Mouse (Mus musculus) thymus, postnatal 36 days (tissue): Measurements from ENCODE around the gene Cyb5r2.

Source experiments
- DNase-seq, 2 experiments: peaks; one replicate each; pipeline ENCODE4 v3.0.0; 2022; ENCODE audit warnings: mixed read lengths in 2 of 2

Cyb5r2 gene

DNA sequence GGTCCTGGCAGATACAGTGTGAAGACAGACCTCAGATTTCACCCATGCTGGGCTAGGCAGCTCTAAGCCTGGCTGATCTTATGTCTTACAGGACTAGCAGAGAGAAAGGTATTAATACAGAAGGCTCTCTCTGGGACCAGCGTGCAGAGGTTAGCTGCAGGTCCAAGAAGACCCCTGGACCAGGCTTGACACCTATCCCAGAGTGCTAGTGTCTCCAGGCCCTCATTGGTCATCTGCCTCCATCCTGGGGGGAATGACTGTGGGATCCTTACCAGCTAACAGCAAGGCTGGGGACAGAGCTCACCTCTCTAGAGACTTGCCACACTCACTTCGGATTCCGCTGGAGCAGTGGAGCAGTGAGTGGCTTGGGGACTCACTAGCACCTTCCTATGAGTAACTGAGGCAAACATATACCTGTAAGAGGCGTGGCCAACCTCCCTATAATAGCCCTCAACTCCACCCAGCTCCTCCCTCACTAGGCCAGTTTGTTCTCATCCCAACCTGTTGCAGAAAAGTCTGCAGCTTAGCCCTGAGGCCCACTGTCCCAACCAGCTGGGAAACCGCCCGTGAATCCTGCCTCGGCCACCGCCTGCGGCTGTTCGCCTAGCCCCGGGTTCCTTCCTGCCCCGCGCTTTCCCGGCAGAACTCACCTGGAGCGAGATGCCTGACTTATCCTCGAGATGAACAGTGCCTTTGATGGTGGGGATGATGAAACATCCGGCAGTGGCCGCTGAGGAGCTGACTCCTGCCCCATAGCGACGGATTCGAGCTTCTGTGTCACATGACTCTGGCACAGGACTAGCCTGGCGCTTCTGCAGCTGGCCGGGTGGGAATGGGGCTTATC lies at the start of gene Cyb5r2:
Gene Cyb5r2 (minus strand): TSS at position 725 of the 844 bp plus-strand sequence.
- DNase-seq: no peak

DNA sequence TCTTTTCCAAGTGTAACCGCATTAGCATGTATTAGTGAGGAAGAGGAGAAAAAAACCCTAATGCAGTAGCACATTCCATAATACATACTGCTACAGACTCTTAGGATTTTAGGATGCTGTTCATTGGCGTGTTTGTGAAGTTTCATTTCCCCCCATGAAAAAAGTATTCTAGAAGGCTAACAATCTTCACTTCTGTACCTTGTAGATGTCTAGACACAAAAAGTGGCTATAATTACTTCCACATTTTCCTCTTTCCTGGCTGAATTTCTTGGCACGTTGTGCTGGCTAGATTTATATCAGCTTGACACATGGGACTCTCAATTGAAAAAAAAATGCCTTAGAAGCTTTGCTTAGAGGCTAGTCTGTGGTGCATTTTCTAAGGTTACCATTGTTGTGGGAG lies 44.3 kb upstream of the Cyb5r2 start:
- no peak for DNase-seq

DNA sequence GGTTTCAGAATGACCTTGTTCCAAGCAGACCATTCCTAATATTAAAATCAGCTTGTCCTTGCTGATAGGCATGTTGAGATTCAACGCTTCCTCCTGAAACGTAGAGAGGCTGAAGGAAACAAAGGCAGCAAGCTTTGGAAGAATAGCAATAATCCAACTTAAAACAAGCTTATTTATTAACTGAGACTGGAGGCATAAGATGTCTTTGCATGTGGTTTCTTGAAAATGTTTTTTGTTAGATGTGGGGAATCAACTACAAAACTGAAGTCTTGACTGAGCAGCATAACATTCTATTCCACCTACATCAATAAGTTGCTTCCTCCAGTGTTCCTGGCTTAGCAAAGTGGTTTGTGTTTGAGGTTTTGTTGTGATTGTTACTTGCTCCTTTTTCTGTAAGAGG lies 43.3 kb upstream of the Cyb5r2 start, which contains the start of gene Ovch2:
Gene Ovch2 (minus strand): TSS at position 101 of the 400 bp plus-strand sequence.
- no peak for DNase-seq

DNA sequence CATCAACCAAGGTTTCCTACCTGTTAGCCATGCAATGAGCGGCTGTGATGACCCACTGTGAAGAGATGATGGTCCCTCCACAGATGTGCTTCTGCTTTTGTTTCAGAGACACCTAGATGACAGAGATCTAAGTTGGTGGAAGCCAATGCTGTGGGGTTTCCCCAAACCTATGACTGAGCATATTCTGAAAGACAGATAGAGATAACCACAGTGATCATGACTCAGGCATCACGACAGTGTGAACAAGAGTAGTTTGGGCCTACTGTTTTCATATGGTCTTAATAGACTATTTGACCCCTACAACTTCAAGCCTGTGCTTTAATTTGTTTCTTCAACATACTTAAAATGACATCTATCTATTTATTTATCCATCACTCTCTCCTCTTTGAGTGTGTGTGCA lies 38.7 kb upstream of the Cyb5r2 start:
- no peak for DNase-seq

DNA sequence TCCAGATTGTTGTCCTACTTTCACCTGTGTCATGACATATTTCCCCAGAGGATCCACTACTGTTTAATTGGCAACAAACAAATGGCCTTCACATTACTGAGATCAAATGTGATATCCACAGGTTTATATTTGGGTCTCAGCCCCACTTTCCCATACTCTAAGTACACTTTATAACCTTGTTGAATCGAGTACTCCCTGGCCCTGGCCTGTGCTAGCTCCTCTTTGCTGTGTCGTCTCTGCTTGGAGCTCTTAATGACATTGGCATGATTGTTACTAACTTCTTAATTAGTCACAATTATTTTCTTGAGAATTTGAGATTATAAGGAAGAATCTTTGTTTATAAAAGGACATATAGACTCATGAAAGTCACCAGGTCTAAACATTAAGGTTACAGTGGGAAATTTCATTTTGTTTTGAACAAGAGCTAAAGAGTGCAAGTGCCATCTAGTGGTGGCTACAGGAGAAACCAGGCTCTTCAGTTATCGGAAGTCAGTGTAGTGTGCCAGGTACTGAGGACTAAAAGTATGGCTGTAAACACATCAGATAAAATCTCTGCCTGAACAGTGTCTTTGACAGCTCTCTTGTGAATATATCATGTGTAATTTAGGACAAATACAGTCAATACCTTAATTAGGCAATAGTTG lies 30.3 kb upstream of the Cyb5r2 start:
- DNase-seq: no peak

DNA sequence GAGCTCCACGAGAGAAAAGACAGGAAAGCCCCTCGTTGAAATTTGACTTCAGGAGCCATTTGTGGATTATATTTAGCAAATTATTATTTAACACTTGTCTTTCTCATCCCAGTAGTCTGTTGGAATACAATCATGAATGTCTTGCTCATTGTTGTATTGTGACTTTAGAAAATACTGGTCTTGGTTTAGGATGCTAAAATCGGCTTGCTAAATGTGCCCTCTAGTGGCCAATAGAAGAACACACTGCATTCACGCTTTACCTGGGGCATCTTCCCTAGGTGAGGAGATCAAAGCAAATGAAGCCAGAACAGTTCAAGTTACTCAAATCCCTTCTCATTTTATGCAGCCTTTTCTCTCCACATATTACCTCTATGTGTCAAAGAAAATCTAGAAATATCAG lies 21.8 kb upstream of the Cyb5r2 start:
- no peak for DNase-seq

DNA sequence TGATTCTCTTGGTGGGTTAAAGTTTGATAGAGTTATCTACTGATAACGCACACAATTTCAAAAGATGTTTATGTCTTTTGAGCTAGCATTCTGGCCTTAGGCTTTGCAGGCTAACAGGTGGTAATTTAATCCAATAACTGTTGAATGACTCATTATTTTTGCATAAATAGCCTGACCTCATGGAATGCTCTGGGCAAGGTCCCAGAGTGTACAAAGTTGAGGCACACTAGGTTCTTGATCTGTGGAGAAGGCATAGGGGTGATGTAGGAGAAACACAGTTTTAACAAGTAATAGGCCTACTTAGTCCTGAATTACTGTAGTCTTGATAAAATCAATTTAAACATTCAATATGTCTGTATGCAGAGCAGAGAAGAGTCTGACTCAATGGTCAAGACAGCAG lies 20.4 kb upstream of the Cyb5r2 start:
- no peak for DNase-seq

DNA sequence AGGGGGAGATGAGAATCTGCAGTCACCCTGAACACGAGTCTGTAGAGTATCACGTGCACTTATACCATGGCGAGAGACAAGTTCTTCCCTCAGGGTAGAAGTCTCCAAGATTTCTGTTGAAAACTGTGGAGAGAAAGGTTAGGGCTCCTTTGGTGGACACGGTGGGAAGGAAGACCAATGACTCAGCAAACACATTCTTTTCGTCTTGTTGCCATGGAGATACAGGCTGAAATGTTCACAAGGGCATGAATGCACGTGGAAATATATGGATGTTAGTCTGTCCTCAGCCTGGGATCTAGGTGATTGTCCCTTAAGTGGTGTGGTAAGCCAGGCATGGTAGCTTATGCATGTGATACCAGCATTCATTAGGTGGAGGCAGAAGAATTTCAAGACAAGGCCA lies 13.0 kb upstream of the Cyb5r2 start:
- DNase-seq: no peak

DNA sequence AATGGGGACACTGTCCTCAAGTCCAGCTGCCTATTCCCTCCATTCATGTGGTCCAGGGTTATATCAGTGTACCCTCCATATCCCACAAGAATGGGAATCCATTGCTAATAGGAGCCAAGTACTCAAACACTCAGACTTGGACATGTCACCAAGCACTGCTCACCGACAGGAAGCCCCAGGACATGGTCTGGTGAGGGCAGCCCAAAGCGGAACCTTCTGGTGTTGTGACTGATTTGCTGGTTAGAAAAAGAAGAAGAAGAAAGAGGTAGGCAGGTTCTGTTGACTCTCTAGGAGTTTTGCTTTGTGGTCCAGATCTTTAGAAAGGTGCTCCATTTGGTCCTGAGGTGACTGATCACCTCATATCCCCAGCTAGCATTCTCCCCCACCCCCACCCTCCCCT lies 1.1 kb downstream of the Cyb5r2 start:
- no peak for DNase-seq

DNA sequence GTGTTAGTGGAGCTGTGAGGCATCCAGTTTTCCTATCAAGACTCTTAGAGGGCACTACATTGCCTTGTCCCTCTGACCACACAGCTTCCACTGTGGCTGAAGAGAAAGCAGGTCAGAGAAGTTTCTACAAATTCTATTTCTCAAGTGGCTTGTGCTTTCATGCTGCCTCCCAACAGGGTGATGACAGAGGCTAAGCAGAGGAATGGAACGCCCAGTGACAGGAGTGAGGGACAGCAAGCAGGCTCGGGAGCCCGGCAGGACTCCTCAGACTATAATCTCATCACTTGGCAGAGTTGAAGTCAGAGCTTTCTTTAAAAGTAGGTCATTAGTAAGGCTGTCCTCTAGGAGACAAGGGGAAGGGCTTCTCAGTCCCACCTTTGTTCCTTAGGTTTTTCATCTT lies 1.9 kb downstream of the Cyb5r2 start:
- no peak for DNase-seq

DNA sequence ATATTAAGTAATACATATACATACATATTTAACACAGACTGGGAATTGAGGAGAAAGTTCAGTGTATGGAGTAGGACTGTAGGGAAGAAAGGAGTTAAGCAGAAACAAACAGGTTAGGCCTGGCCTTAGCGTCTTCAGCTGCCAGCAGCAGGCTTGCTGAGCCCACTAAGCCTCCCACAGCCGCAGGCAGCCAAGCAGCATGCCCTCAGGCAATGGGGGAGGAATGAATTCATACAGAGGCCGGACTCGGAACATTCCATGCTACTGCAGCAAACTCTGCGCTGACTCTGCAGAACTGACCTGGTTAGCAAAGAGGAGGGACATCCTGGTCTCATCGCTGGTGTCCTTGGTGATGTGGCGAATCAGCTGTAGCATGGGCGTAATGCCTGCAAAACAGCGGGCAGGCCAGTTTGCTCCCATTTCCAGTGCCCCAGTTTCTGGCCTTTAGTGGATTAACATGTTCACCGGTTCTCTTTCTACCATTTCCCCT lies 5.8 kb downstream of the Cyb5r2 start:
- no peak for DNase-seq

DNA sequence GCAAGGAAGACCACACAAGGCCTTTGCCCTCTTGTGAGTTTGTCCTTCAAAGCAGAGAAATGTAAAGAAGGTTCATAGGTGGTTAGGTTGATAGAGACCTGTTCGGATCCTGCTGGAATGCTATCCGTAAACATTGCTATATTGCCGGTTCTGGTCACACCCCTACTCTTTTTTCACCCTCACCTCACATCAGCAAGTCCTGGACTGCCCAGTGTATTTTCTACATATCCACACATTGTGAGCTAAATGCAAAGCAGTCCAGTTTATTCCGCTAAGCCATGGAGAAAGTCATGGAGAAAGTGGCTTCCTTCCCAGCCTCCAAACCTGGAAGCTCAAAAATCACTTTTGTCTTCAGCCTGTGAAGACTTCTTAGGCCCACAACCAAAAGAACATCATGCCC lies 8.1 kb downstream of the Cyb5r2 start:
- no peak for DNase-seq

DNA sequence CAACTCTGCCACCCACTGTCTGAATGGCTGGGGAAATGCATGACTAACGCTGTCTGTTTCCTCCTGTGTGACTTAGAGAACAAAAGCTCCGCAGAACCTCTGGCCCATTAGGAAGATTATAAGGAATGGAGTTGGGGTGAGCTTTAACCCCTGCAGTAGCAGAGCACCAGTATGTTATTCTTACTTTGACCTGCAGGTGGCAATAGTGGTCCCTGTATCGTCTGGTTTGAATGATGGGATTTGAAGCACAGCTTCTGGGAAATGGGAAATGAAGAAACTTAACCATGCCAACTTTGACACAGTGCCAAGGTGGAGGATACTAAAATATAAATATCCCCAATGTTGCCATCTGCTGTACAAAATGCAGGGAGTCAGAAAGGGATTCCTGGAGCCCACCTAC lies 8.6 kb downstream of the Cyb5r2 start:
- DNase-seq: no peak

DNA sequence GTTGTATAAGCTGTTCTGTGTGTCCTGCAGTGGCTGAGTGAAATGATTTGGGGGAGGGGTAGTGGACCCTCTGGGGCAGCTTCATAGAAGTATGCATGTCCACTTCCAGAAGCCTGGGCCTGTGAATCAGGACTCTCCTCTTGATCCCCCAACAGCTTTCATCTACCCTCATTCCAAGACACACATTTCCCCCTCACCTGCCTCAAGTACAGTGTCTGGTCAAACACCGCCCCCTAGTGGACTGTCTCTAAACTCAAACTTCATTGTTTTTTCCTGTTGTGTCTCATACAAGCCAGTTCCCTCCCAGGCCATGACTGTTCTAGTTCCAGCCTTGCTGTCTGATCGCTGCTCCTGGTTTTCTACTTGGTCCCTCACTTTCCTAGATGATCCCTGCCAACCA lies 9.9 kb downstream of the Cyb5r2 start:
- peak; percentile 44 to 61 for DNase-seq

DNA sequence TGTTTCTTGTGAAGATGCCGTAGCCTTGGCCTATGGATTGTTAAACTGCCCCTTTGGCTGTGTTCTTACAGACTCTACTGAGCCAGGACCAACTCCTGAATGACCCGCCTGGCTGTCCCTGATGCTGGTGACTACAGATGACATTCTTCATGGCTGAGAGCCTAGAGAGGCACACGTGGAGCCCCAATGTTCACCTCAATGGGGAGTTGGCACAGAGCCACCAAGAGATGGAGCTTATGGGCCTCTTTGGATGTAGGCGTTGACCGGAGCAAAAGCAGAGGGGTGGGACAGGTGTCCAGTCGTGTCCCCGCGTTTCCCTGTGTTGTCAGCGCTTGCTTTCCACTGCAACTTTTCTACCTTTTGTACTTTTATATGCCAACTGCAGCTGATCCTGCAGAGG lies 10.4 kb downstream of the Cyb5r2 start:
- DNase-seq: no peak

DNA sequence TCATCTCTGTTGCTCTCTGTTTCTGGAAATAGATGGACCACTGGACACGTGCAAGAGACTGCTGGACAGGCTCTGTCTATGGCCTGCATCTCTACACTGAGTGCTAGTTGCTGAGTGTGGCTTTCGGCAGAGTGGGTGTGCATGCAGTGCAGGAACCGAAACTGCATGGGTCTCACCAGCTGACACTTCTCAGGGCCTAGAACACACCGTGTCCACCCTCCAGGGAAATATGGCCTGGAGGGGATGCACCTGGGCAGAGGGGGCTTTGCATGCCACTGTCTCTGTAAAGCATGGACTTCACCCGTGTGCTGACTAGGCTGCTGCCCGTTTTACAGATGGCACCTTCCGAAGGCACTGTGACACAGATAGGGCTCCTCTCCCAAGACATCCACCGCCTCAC lies 11.8 kb downstream of the Cyb5r2 start:
- no peak for DNase-seq

DNA sequence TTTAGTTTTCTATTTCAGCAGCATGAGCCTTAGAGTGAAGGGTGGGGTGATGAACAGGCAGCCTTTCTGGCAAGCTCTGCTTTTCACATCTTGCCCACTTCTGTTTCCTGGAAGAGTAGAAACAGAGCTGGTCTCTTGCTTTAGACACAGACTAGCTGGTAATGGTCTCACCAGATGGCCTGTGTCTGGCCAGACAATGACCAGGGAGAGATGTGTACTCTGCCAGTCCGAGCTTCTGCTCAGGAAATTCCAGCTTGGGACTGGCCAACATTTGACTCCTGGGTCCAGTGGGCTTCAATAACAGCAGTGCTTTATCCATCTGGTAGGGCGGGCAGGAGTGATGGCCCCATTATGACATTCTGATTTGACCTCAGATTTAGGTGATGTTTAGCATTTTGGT lies 12.7 kb downstream of the Cyb5r2 start:
- no peak for DNase-seq

DNA sequence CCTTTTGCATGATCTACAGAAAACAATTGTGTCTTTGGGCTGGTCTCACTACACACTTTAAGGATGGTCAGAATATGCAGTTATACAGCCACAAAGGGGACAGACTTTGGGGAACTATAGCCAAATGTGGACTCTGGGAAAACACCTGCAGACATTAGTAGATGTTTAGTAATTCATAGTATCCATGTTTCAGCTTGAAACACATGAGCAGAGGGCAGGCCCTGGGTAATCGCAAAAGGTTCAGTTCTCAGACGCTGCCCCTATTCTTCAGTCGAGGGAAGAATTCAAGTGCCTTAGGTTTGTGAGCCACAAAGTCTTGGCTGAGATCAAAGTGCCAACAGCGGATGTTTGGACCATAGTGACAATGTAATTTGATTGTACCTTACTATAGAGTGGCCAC lies 13.4 kb downstream of the Cyb5r2 start:
- DNase-seq: no peak

DNA sequence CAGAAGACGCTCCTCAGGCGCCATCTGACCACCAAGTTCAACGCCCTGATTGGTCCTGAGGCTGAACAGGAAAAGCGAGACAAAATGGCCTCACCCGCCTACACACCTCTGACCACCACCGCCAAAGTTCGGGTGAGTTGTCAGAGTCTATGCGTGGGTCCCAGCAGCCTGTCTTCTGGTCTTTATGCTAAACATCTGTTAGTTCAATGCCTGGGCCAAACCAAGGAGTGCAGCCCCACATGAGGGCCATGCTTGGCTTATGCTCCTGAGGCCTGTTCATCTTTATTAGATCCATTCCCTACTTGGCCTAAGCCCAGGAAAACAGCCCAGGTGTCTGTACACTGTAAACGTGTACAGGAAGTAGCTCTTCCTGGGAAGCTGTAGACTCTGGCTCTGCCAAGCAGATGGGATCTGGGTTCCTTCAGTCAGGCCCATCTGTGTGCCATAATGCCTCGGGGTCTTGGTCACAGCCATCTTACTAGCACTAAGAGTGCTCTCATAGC lies 14.8 kb downstream of the Cyb5r2 start:
- no peak for DNase-seq

DNA sequence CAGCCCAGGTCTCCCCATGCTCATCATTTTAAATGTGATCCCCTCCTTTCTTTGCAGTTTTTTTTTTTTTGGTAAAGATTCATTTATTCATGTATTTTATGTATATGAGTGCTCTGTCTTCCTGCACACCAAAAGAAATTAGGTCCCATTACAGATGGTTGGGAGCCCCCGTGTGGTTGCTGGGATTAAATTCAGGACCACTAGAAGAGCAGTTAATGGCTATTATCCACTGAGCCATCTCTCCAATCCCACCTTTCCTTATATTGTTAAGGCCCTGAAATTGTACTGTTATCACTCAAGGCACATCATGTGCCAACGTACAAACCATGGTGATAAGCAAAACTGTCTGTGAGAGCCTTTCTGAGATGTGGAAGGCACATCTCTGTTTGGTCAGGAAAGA lies 19.1 kb downstream of the Cyb5r2 start:
- peak; percentile 22 to 36 for DNase-seq

DNA sequence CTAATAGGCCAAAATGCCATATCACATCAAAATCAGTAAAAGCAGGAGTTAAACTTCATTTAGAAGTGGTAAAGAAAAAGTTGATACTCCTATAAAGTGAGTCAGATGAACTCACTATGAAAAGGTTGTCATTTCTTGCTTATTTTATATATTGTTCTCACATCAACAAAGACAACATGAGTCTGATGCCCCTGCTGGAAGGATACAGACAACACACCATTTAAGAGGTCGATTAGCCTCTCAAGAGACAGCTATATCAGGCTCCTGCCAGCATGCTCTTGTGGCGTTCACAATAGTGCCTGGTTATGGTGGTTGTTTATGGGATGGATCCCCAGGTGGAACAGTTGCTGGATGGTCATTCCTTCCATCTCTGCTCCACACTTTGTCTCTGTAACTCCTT lies 24.7 kb downstream of the Cyb5r2 start:
- no peak for DNase-seq

DNA sequence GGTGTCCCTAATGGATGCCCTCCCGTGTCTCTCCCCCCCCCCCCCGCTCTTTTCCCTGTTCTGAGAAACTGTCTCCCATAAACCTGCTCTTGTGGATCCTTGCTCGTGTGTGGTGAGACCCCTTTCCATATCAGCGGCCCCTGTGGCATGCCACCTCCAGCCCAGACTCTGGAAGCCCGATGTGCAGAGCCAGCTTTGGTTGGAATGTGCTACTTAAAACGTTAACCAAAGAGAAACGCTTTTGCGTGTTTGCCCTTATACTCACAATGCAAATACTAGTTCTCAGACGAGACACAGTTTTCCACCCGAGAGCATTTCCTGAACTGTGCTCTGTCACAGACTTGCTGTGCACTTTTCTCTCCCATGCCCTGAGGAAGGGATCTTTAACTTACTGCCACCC lies 27.2 kb downstream of the Cyb5r2 start:
- DNase-seq: no peak

DNA sequence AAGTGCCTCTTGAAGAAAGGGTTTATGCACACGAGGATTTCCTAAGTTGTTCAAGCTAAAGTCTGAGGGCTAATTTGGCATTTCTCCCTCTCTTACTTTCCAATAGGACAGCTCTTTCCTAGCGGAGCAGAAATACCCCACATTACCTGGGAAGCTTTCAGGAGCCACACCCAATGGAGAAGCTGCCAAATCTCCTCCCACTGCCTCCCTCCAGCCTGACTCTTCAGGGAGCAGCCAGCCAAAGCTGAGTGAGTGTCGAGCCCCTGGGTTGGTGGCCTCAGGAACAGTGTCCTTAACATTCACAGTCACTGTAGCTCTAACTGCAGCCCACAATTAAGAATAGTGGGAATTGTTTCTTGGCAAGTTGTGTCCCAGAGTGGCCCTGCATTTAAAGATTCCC lies 30.3 kb downstream of the Cyb5r2 start:
- DNase-seq: no peak

DNA sequence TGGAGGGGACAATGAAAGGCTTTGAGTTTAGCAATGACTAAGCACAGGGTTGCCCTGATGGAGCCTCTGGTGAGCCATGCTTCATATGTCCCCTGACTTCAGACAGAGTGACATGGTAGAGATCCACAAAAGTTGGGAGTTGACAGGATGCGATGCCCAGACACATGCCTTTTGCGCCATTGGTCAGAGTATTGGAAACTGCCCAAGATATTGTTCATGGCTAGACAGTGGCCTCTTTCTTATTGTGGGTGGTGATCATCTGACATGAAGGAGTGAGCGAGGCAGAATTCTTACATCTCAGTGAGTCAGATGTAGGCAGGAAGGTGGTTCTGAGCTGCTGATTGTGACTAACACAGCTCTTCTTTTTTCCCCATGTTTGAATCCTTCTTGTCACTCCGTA lies 35.3 kb downstream of the Cyb5r2 start:
- DNase-seq: no peak
